Mouse (Mus musculus) kidney, embryonic 14.5 days (tissue): ENCODE data around the gene Ap5z1. TPM values are rescaled to one million over a fixed set of nuclear protein-coding genes. Genes with fewer than 3 reads are reported as not detected.

Source experiments
- ATAC-seq: fragments of 200-750 bp; cut with Nextera tagmentation; 2 replicates; pipeline ENCODE4 v1.8.0; 2017; ENCODE audit warnings: moderate number of reproducible peaks, mild to moderate bottlenecking, moderate TSS enrichment, moderate library complexity; ENCODE audit not compliant: low FRiP score, low TSS enrichment
- H3K27ac ChIP-seq: fragments of 300-500 bp; sonication (generic); 2 replicates; pipeline ENCODE4 v1.5.1; 2014; ENCODE audit warnings: low read depth, mild to moderate bottlenecking, low read length, moderate library complexity, mixed read lengths
- H3K27me3 ChIP-seq: fragments of 300-500 bp; sonication (generic); 2 replicates; pipeline ENCODE4 v1.6.1; 2014; ENCODE audit warnings: mild to moderate bottlenecking, low read length; ENCODE audit not compliant: control insufficient read depth, insufficient read depth
- H3K36me3 ChIP-seq: fragments of 300-500 bp; sonication (generic); 2 replicates; pipeline ENCODE4 v1.6.1; 2014; ENCODE audit warnings: low read length, mixed read lengths; ENCODE audit not compliant: control insufficient read depth, insufficient read depth
- H3K4me1 ChIP-seq: fragments of 300-500 bp; sonication (generic); 2 replicates; pipeline ENCODE4 v1.6.1; 2014; ENCODE audit warnings: low read length, mixed read lengths; ENCODE audit not compliant: control insufficient read depth, insufficient read depth
- H3K4me2 ChIP-seq: fragments of 300-500 bp; sonication (generic); replicated peaks from 2 replicates; pipeline ENCODE4 v1.6.1; 2014; ENCODE audit warnings: low read depth, mild to moderate bottlenecking, low read length
- H3K4me3 ChIP-seq: fragments of 300-500 bp; sonication (generic); 2 replicates; pipeline ENCODE4 v1.5.1; 2014; ENCODE audit warnings: mild to moderate bottlenecking, low read length
- H3K9ac ChIP-seq: fragments of 300-500 bp; sonication (generic); 2 replicates; pipeline ENCODE4 v1.6.1; 2014; ENCODE audit warnings: low read depth, mild to moderate bottlenecking, low read length, moderate library complexity
- H3K9me3 ChIP-seq: fragments of 300-500 bp; sonication (generic); 2 replicates; pipeline ENCODE4 v1.6.1; 2016; ENCODE audit warnings: low read length; ENCODE audit not compliant: control insufficient read depth
- WGBS: fragments of 180-500 bp; shearing (Covaris S2); extraction: QIAGEN DNeasy Blood & Tissue Kit; methylation state at CpG from one replicate; pipeline ENCODE4 v1.1.7; 2014; 5-methylcytosine and 5-hydroxymethylcytosine counted together
- polyA plus RNA-seq: library from polyadenylated mRNA; unstranded; fragments of >200 nt; fragmentation: Nextera tagmentation; extraction: Ambion mirVana; gene quantifications from 2 replicates; pipeline ENCODE4 v1.2.1, GENCODE M21; 2014

The Ap5z1 gene
- polyA plus RNA-seq, 1 experiment from 2014 or later: 10.1 TPM

DNA sequence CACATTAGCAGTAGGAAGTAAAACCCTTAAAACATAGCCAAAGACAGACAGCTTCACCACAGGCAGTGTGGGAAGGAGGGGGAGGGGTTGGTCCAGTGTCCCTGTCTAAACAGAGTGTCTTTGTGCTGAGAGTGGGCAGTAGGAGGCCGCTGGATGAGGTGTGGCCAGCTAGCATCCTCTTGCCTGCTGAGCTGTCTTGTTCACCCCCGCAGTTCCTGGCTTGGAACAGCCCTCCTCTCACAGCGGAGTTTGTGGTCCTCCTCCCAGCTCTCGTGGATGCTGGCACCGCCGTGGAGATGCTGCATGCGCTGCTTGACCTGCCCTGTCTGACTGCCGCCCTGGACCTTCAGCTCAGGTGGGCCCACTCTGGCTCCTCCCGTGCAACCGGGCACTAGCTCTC, 10.0 kb downstream of the Ap5z1 start:
- ATAC-seq: no peak
- Histone ChIP-seq H3K9me3 (no peaks in the 10 kb centered on the region), H3K4me2 (no peak overlapping the region), H3K4me3 (no peak overlapping the region), H3K27ac (no peak overlapping the region), H3K9ac (no peak overlapping the region), H3K4me1 (no peaks in the 10 kb centered on the region), H3K36me3 (peaks cover 15% of the 10 kb centered on the region; the same call in 1 of the 2 replicates), H3K27me3 (no peaks in the 10 kb centered on the region)
- 83% methylated on average over 10 of the region's 10 CpGs for WGBS

GRCm38 (mm10) chr5:142475669-142476068, 11.9 kb downstream of the Ap5z1 start:
- H3K27me3 ChIP-seq: no peaks in the 10 kb centered on the region
- no peak overlapping the region for H3K9ac ChIP-seq
- no peaks in the 10 kb centered on the region for H3K4me1 ChIP-seq
- H3K4me3 ChIP-seq: no peak overlapping the region
- H3K9me3 ChIP-seq: no peaks in the 10 kb centered on the region
- no peak for ATAC-seq
- H3K27ac ChIP-seq: no peak overlapping the region
- H3K4me2 ChIP-seq: no peak overlapping the region
- H3K36me3 ChIP-seq: 0 out of 2 replicates have a peak, but pooled peaks cover 7% of the 10 kb centered on the region
- WGBS: 82% methylated on average over 7 of the region's 7 CpGs

GRCm38 (mm10) chr5:142477346-142477745, 13.6 kb downstream of the Ap5z1 start:
- no peak overlapping the region for H3K9ac ChIP-seq
- WGBS: 84% methylated on average over 12 of the region's 12 CpGs
- H3K9me3 ChIP-seq: no peaks in the 10 kb centered on the region
- H3K4me1 ChIP-seq: no peaks in the 10 kb centered on the region
- H3K36me3 ChIP-seq: 0 out of 2 replicates have a peak, but pooled peaks cover 1% of the 10 kb centered on the region
- H3K27me3 ChIP-seq: no peaks in the 10 kb centered on the region
- no peak overlapping the region for H3K4me2 ChIP-seq
- no peak overlapping the region for H3K27ac ChIP-seq
- no peak overlapping the region for H3K4me3 ChIP-seq
- no peak for ATAC-seq

- Histone ChIP-seq H3K27ac (no peak overlapping the region), H3K4me3 (no peak overlapping the region), H3K9me3 (no peaks in the 10 kb centered on the region), H3K4me1 (no peaks in the 10 kb centered on the region), H3K36me3 (no peaks in the 10 kb centered on the region), H3K4me2 (no peak overlapping the region), H3K9ac (no peak overlapping the region), H3K27me3 (no peaks in the 10 kb centered on the region)
- ATAC-seq: peak; percentile 7; the same call in 1 of the 2 replicates
- WGBS: 88% methylated on average over 5 of the region's 5 CpGs
Observed at GRCm38 (mm10) chr5:142477866-142478615, 14.3 kb downstream of the Ap5z1 start.

GRCm38 (mm10) chr5:142478829-142479435, 15.2 kb downstream of the Ap5z1 start:
- peak; percentile 70 for ATAC-seq
- Histone ChIP-seq H3K4me3 (no peak overlapping the region), H3K27ac (no peak overlapping the region), H3K9ac (no peak overlapping the region), H3K4me1 (no peaks in the 10 kb centered on the region), H3K36me3 (no peaks in the 10 kb centered on the region), H3K4me2 (peak overlapping the region; percentile 4; the same call in 1 of the 2 replicates), H3K9me3 (no peaks in the 10 kb centered on the region), H3K27me3 (no peaks in the 10 kb centered on the region)
- WGBS: 33% methylated on average over 17 of the region's 17 CpGs

DNA sequence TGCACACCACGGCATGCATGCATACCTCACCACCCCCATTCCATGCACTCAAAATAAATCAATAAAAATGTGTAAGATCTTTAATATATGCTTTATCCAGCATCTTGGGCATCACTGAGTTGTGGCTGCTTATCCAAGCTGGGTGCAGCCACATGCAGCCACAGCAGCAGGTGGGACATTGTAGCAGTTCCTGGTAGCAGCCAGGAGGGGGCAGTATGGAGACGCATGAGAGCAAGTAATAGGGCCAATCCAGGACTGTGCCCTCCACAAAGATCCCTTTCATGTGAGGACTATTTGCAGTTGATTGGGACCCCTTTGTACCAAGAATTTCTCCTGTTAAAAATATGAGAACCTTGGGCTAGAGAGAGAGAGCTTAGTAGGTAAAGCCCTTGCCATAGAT, 18.8 kb downstream of the Ap5z1 start:
- H3K4me2 ChIP-seq: no peak overlapping the region
- no peak for ATAC-seq
- no peaks in the 10 kb centered on the region for H3K4me1 ChIP-seq
- no peaks in the 10 kb centered on the region for H3K27me3 ChIP-seq
- 73% methylated on average over 2 of the region's 2 CpGs for WGBS
- no peak overlapping the region for H3K9ac ChIP-seq
- H3K9me3 ChIP-seq: no peaks in the 10 kb centered on the region
- H3K27ac ChIP-seq: no peak overlapping the region
- H3K36me3 ChIP-seq: no peaks in the 10 kb centered on the region
- H3K4me3 ChIP-seq: no peak overlapping the region

GRCm38 (mm10) chr5:142483581-142483980, 19.8 kb downstream of the Ap5z1 start:
- H3K9ac ChIP-seq: no peak overlapping the region
- WGBS: 93% methylated on average over 5 of the region's 5 CpGs
- no peak for ATAC-seq
- H3K4me1 ChIP-seq: no peaks in the 10 kb centered on the region
- no peak overlapping the region for H3K4me3 ChIP-seq
- H3K4me2 ChIP-seq: no peak overlapping the region
- H3K27ac ChIP-seq: no peak overlapping the region
- H3K36me3 ChIP-seq: no peaks in the 10 kb centered on the region
- no peaks in the 10 kb centered on the region for H3K27me3 ChIP-seq
- H3K9me3 ChIP-seq: no peaks in the 10 kb centered on the region

- no peak overlapping the region for H3K27ac ChIP-seq
- no peaks in the 10 kb centered on the region for H3K36me3 ChIP-seq
- H3K27me3 ChIP-seq: no peaks in the 10 kb centered on the region
- ATAC-seq: no peak
- H3K4me2 ChIP-seq: no peak overlapping the region
- no peaks in the 10 kb centered on the region for H3K9me3 ChIP-seq
- no peak overlapping the region for H3K4me3 ChIP-seq
- 61% methylated on average over 9 of the region's 9 CpGs for WGBS
- no peak overlapping the region for H3K9ac ChIP-seq
- H3K4me1 ChIP-seq: no peaks in the 10 kb centered on the region
Observed at GRCm38 (mm10) chr5:142486654-142487053, 22.9 kb downstream of the Ap5z1 start.

GRCm38 (mm10) chr5:142489955-142490707, 26.4 kb downstream of the Ap5z1 start:
- Histone ChIP-seq H3K9ac (no peak overlapping the region), H3K4me3 (no peak overlapping the region), H3K36me3 (no peaks in the 10 kb centered on the region), H3K4me1 (no peaks in the 10 kb centered on the region), H3K9me3 (no peaks in the 10 kb centered on the region), H3K27ac (no peak overlapping the region), H3K27me3 (no peaks in the 10 kb centered on the region), H3K4me2 (no peak overlapping the region)
- ATAC-seq: no peak
- 71% methylated on average over 9 of the region's 9 CpGs for WGBS
